In the genomic region with DNA sequence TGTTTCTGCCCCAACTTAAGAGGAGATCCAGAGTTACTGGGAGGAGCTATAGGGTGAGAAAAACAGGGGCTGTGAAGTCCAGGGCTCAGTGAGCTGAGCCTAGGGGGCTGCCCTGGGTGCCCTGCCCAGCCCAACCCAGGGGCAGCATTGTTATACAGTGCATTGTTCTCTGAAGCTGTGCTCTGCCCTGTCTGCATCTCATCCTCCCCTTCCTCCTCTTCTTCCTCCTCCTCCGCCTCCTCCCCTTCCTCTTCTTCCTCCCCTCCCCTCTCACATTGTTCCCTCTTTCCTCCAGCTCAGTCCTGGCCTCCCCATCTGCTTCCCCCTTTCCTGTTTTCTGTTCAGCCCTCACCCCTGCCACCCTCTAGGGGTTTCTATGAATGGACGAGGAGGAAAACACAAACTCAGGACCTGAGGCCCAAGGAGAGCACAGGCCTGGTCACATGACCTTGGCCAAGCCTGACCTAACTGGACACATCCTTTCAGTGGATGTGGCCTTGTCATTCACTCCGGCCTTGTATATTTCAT, we compare ENCODE assay signal across 12 mouse cellular contexts. TPM values are rescaled to one million over a fixed set of nuclear protein-coding genes. Genes with fewer than 3 reads are reported as not detected.
DNase-seq lines count a peak whose midpoint lies in the region; ATAC-seq lines count a peak whose summit lies in the region.
"Had no signal": no experiment of that assay in that cellular context is flagged by ENCODE, and none has a peak within 500 bp of the region (broad histone marks: within the 10 kb centered on the region; RNA-seq: fewer than 3 reads in every experiment).

No protein-coding gene starts in this region.

- intact Hi-C loops in heart, postnatal 36 days (cut with DNase I), result no loop called here

- no peaks in the 10 kb centered on the region for H3K9me3 ChIP-seq in heart, embryonic 11.5 days (replicated peaks; ENCODE audit: control insufficient read depth, low read length)
- H3K9me3 ChIP-seq in lung, embryonic 16.5 days (ENCODE audit: control insufficient read depth, low read length), result no peaks in the 10 kb centered on the region
- H3K9me3 ChIP-seq in embryonic facial prominence, embryonic 11.5 days (replicated peaks; ENCODE audit: control insufficient read depth, low read length), result no peaks in the 10 kb centered on the region
- H3K9me3 ChIP-seq in stomach, embryonic 14.5 days (ENCODE audit: control insufficient read depth, low read depth, low read length), result no peaks in the 10 kb centered on the region
- H3K9me3 ChIP-seq in forebrain, embryonic 14.5 days (replicated peaks; ENCODE audit: control insufficient read depth, low read length), result no peaks in the 10 kb centered on the region

- H3K9ac ChIP-seq in heart, embryonic 11.5 days (ENCODE audit: low read depth, low read length), result no peak overlapping the region
- no peak overlapping the region for H3K9ac ChIP-seq in lung, embryonic 16.5 days (ENCODE audit: low read length)
- no peak overlapping the region for H3K9ac ChIP-seq in embryonic facial prominence, embryonic 11.5 days (replicated peaks; ENCODE audit: low read length)
- H3K9ac ChIP-seq in stomach, embryonic 14.5 days (replicated peaks; ENCODE audit: low read depth, low read length), result no peak overlapping the region
- H3K9ac ChIP-seq in forebrain, embryonic 14.5 days (ENCODE audit: low read length), result no peak overlapping the region

- H3K4me3 ChIP-seq in heart, embryonic 11.5 days (ENCODE audit: low read depth, low read length), result no peak overlapping the region
- no peak overlapping the region for H3K4me3 ChIP-seq in lung, embryonic 16.5 days (ENCODE audit: low read length)
- H3K4me3 ChIP-seq in embryonic facial prominence, embryonic 11.5 days (ENCODE audit: low read depth, low read length), result no peak overlapping the region
- no peak overlapping the region for H3K4me3 ChIP-seq in stomach, embryonic 14.5 days (ENCODE audit: low read depth, low read length)
- H3K4me3 ChIP-seq in forebrain, embryonic 14.5 days (ENCODE audit: low read depth, low read length), result no peak overlapping the region

- DNase-seq in heart, postnatal 36 days, result no peak
- DNase-seq in lung, adult 18-20 months, result no peak
- DNase-seq in embryonic facial prominence, embryonic 11.5 days (ENCODE audit: low spot score), result no peak
- no peak for DNase-seq in c-Kit-positive CD71-positive TER-119-positive erythroid progenitor cells, embryonic 14.5 days (ENCODE audit: low spot score)
- no peak for DNase-seq in forebrain, embryonic 14.5 days (ENCODE audit: low spot score)
- DNase-seq: cerebellum, adult 9-11 months; kidney, postnatal 36 days; right cerebral cortex, adult 18-20 months had no signal

- no peak overlapping the region for H3K27ac ChIP-seq in heart, embryonic 11.5 days (ENCODE audit: low read depth, low read length)
- peak overlapping the region; percentile 60 for H3K27ac ChIP-seq in lung, embryonic 16.5 days (ENCODE audit: low read length)
- no peak overlapping the region for H3K27ac ChIP-seq in embryonic facial prominence, embryonic 11.5 days (replicated peaks; ENCODE audit: low read depth, low read length)
- H3K27ac ChIP-seq in stomach, embryonic 14.5 days (ENCODE audit: low read length), result no peak overlapping the region; the same call in 1 of the 2 replicates
- no peak overlapping the region for H3K27ac ChIP-seq in forebrain, embryonic 14.5 days (ENCODE audit: low read depth, low read length)

- H3K27me3 ChIP-seq in heart, embryonic 11.5 days (ENCODE audit: control insufficient read depth, insufficient read depth, low read length), result no peaks in the 10 kb centered on the region
- no peaks in the 10 kb centered on the region for H3K27me3 ChIP-seq in lung, embryonic 16.5 days (ENCODE audit: control insufficient read depth, insufficient read depth, low read depth, low read length)
- no peaks in the 10 kb centered on the region for H3K27me3 ChIP-seq in embryonic facial prominence, embryonic 11.5 days (ENCODE audit: control insufficient read depth, insufficient read depth, low read length)
- H3K27me3 ChIP-seq in stomach, embryonic 14.5 days (ENCODE audit: control insufficient read depth, insufficient read depth, low read length), result no peaks in the 10 kb centered on the region
- H3K27me3 ChIP-seq in forebrain, embryonic 14.5 days (replicated peaks; ENCODE audit: control insufficient read depth, insufficient read depth, low read length), result no peaks in the 10 kb centered on the region

- 62% methylated on average over 3 of the region's 3 CpGs for WGBS in heart, embryonic 11.5 days (ENCODE audit: insufficient replicate concordance)
- WGBS in lung, embryonic 16.5 days, result 70% methylated on average over 3 of the region's 3 CpGs
- 42% methylated on average over 3 of the region's 3 CpGs for WGBS in embryonic facial prominence, embryonic 11.5 days
- WGBS in stomach, embryonic 14.5 days, result 69% methylated on average over 3 of the region's 3 CpGs
- WGBS in forebrain, embryonic 14.5 days, result 67% methylated on average over 3 of the region's 3 CpGs

- H3K4me2 ChIP-seq in heart, embryonic 11.5 days, result no peak overlapping the region
- no peak overlapping the region for H3K4me2 ChIP-seq in lung, embryonic 16.5 days (ENCODE audit: low read depth, low read length)
- no peak overlapping the region for H3K4me2 ChIP-seq in embryonic facial prominence, embryonic 11.5 days (ENCODE audit: low read depth, low read length)
- no peak overlapping the region for H3K4me2 ChIP-seq in stomach, embryonic 14.5 days (replicated peaks; ENCODE audit: low read depth, low read length)
- no peak overlapping the region for H3K4me2 ChIP-seq in forebrain, embryonic 14.5 days (ENCODE audit: low read length)

- peaks cover 7% of the 10 kb centered on the region; the same call in 1 of the 2 replicates for H3K4me1 ChIP-seq in heart, embryonic 11.5 days (ENCODE audit: control insufficient read depth, insufficient read depth, low read length)
- peaks cover 5% of the 10 kb centered on the region for H3K4me1 ChIP-seq in lung, embryonic 16.5 days (replicated peaks; ENCODE audit: control insufficient read depth, insufficient read depth, low read length)
- H3K4me1 ChIP-seq in embryonic facial prominence, embryonic 11.5 days (ENCODE audit: control insufficient read depth, insufficient read depth, low read length), result no peaks in the 10 kb centered on the region
- no peaks in the 10 kb centered on the region for H3K4me1 ChIP-seq in stomach, embryonic 14.5 days (ENCODE audit: control insufficient read depth, insufficient read depth, low read length)
- no peaks in the 10 kb centered on the region for H3K4me1 ChIP-seq in forebrain, embryonic 14.5 days (ENCODE audit: control insufficient read depth, insufficient read depth, low read length)

- H3K36me3 ChIP-seq in heart, embryonic 11.5 days (ENCODE audit: control insufficient read depth, insufficient read depth, low read length), result no peaks in the 10 kb centered on the region
- H3K36me3 ChIP-seq in lung, embryonic 16.5 days (ENCODE audit: control insufficient read depth, insufficient read depth, low read length), result no peaks in the 10 kb centered on the region
- H3K36me3 ChIP-seq in embryonic facial prominence, embryonic 11.5 days (replicated peaks; ENCODE audit: control insufficient read depth, insufficient read depth, low read depth, low read length), result no peaks in the 10 kb centered on the region
- no peaks in the 10 kb centered on the region for H3K36me3 ChIP-seq in stomach, embryonic 14.5 days (ENCODE audit: control insufficient read depth, insufficient read depth, low read length)
- H3K36me3 ChIP-seq in forebrain, embryonic 14.5 days (ENCODE audit: control insufficient read depth, insufficient read depth, low read length), result no peaks in the 10 kb centered on the region

- ATAC-seq in heart, embryonic 11.5 days (replicated peaks; ENCODE audit: insufficient number of reproducible peaks, low FRiP score, low TSS enrichment), result peak; percentile 35; the same call in 1 of the 2 replicates
- peak; percentile 95 for ATAC-seq in lung, embryonic 16.5 days (ENCODE audit: low read depth)
- ATAC-seq in embryonic facial prominence, embryonic 11.5 days (replicated peaks; ENCODE audit: insufficient number of reproducible peaks, low FRiP score, low TSS enrichment, low read depth), result peak; percentile 56; the same call in 1 of the 2 replicates
- ATAC-seq in stomach, embryonic 14.5 days (ENCODE audit: insufficient number of reproducible peaks, insufficient read depth, low FRiP score, low read depth), result peak; percentile 58; the same call in 1 of the 2 replicates
- ATAC-seq in forebrain, embryonic 14.5 days, result no peak
- ATAC-seq: activated CD4-positive, CD25-positive, alpha-beta regulatory T cell, adult 4 months had no signal

RNA-seq across cellular contexts. Expression of gene Col18a1, which starts 16.5 kb away (rescaled TPM):
- polyA plus RNA-seq in heart, embryonic 11.5 days (2014; fragmentation: Nextera tagmentation; extraction: Ambion mirVana), result 113 and 164 TPM in 2 replicates
- total RNA-seq in heart, postnatal 36 days (2021), result 10 to 100 TPM; 11.4 to 12.0 TPM
- polyA plus RNA-seq in lung, embryonic 16.5 days (2015; fragmentation: Nextera tagmentation; extraction: Ambion mirVana), result 298 and 315 TPM in 2 replicates
- 55.5 and 57.5 TPM in 2 replicates for polyA plus RNA-seq in embryonic facial prominence, embryonic 11.5 days (2014; fragmentation: Nextera tagmentation; extraction: Ambion mirVana)
- 49.8 and 56.3 TPM in 2 replicates for polyA plus RNA-seq in stomach, embryonic 14.5 days (2014; fragmentation: Nextera tagmentation; extraction: Ambion mirVana)
- 21.3 and 24.1 TPM in 2 replicates for polyA plus RNA-seq in forebrain, embryonic 14.5 days (2014; fragmentation: Nextera tagmentation; extraction: Ambion mirVana)
